Mouse (Mus musculus) limb, embryonic 15.5 days (tissue): ENCODE data around the gene Tle4. TPM values are rescaled to one million over a fixed set of nuclear protein-coding genes. Genes with fewer than 3 reads are reported as not detected.

Source experiments
- ATAC-seq: fragments of 200-750 bp; cut with Nextera tagmentation; 2 replicates; pipeline ENCODE4 v1.8.0; 2017; ENCODE audit warnings: low read depth, moderate TSS enrichment; ENCODE audit not compliant: insufficient number of reproducible peaks, low FRiP score, low TSS enrichment
- H3K27ac ChIP-seq: fragments of 300-500 bp; sonication (generic); 2 replicates; pipeline ENCODE4 v1.5.1; 2015; ENCODE audit warnings: moderate library complexity, mild to moderate bottlenecking, inconsistent platforms
- H3K27me3 ChIP-seq: fragments of 300-500 bp; sonication (generic); 2 replicates; pipeline ENCODE4 v1.6.1; 2015; ENCODE audit warnings: inconsistent platforms
- H3K36me3 ChIP-seq: fragments of 300-500 bp; sonication (generic); 2 replicates; pipeline ENCODE4 v1.6.1; 2015; ENCODE audit warnings: inconsistent platforms
- H3K4me1 ChIP-seq: fragments of 300-500 bp; sonication (generic); 2 replicates; pipeline ENCODE4 v1.6.1; 2015; ENCODE audit warnings: inconsistent platforms
- H3K4me2 ChIP-seq: fragments of 300-500 bp; sonication (generic); 2 replicates; pipeline ENCODE4 v1.6.1; 2015; ENCODE audit warnings: mild to moderate bottlenecking, inconsistent platforms
- H3K4me3 ChIP-seq: fragments of 300-500 bp; sonication (generic); 2 replicates; pipeline ENCODE4 v1.5.1; 2015; ENCODE audit warnings: mild to moderate bottlenecking, inconsistent platforms
- H3K9ac ChIP-seq: fragments of 300-500 bp; sonication (generic); 2 replicates; pipeline ENCODE4 v1.6.1; 2015; ENCODE audit warnings: inconsistent platforms
- H3K9me3 ChIP-seq: fragments of 300-500 bp; sonication (generic); 2 replicates; pipeline ENCODE4 v1.6.1; 2016; ENCODE audit warnings: inconsistent platforms
- WGBS: fragments of 180-500 bp; shearing (Covaris S2); methylation state at CpG from one replicate; pipeline ENCODE4 v1.1.7; 2015; 5-methylcytosine and 5-hydroxymethylcytosine counted together
- polyA plus RNA-seq: library from polyadenylated mRNA; unstranded; fragments of >200 nt; fragmentation: Nextera tagmentation; extraction: Ambion mirVana; gene quantifications from 2 replicates; pipeline ENCODE4 v1.2.1, GENCODE M21; 2015

Tle4 gene
- polyA plus RNA-seq, 1 experiment from 2014 or later: 14.6 TPM

- WGBS: 65% methylated on average over 2 of the region's 2 CpGs
- no peak for ATAC-seq
- no peaks in the 10 kb centered on the region for H3K4me1 ChIP-seq
These were observed 89.9 kb downstream of the Tle4 start for GRCm38 (mm10) chr19:14507911-14508310.

DNA sequence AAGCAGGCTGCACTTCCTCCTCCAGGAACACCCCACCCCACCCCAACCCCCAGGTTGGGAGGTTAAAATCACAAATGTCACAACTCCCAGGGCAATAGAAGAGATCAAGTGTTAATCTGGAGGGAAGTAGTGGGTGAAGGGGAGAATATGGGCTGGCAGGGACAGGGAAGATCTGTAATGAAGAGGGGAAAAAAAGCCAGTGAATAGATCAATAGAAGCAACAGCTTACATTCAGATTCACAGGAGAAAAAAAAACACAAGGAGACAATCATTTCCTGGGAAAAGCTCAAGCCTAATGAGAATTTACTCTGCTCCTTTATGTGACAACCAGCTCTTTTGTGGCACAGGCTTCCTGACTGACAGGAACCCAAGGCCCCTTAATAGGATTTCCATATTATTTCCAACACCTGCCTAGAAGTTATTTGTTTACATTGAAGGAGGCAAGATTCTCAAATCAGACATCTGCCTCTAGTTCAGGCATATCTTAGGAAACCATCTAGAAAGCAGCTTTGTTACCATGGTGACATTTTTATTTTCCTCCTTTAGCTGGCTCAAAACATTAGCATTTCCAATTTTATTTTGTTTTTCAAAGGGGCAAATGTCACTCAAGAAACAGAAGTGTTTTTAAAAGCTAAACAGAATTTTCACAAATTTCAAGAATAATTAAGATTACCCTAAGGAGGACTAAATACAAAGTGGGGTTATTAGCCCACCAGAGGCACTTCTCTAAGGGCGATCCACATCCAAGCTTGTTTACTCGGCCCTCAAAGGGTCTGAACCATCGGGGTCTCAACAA lies 90.8 kb downstream of the Tle4 start:
- no peaks in the 10 kb centered on the region for H3K36me3 ChIP-seq
- no peak overlapping the region for H3K9ac ChIP-seq
- WGBS: 67% methylated on average over 3 of the region's 3 CpGs
- H3K4me2 ChIP-seq: no peak overlapping the region
- H3K9me3 ChIP-seq: no peaks in the 10 kb centered on the region
- no peaks in the 10 kb centered on the region for H3K27me3 ChIP-seq
- no peak overlapping the region for H3K4me3 ChIP-seq
- no peak overlapping the region for H3K27ac ChIP-seq
- no peak for ATAC-seq
- H3K4me1 ChIP-seq: no peaks in the 10 kb centered on the region

More at GRCm38 (mm10) chr19:14507911-14508310, 89.9 kb downstream of the Tle4 start:
- Histone ChIP-seq H3K9me3 (no peaks in the 10 kb centered on the region), H3K9ac (no peak overlapping the region), H3K27ac (no peak overlapping the region), H3K27me3 (no peaks in the 10 kb centered on the region), H3K4me3 (no peak overlapping the region), H3K4me2 (no peak overlapping the region), H3K36me3 (no peaks in the 10 kb centered on the region)

GRCm38 (mm10) chr19:14505885-14506548 lies 91.8 kb downstream of the Tle4 start:
- Histone ChIP-seq H3K27ac (no peak overlapping the region), H3K4me2 (no peak overlapping the region), H3K27me3 (no peaks in the 10 kb centered on the region), H3K9me3 (no peaks in the 10 kb centered on the region), H3K4me3 (no peak overlapping the region), H3K4me1 (no peaks in the 10 kb centered on the region), H3K36me3 (no peaks in the 10 kb centered on the region), H3K9ac (no peak overlapping the region)
- no peak for ATAC-seq
- WGBS: 91% methylated on average over 2 of the region's 2 CpGs

DNA sequence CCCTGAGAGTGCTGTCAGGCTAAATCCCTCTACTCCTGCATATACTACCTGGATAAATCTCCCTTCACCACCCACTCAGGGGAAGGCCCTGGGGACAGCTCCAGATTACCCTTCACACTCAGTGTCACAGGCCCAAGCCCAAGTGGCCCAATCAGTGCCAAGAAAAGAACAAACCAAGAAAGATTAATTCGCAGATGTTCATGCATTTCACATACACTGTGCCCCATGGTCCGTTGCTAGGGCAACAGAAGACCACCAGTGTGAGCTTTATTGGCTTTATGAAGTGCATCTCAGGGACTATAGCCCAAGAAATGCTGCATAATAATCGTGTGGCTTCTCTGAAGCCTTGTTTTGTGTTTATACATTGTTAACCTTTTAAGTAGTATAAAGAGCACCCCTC lies 92.5 kb downstream of the Tle4 start:
- ATAC-seq: no peak
- Histone ChIP-seq H3K9ac (no peak overlapping the region), H3K36me3 (no peaks in the 10 kb centered on the region), H3K27me3 (no peaks in the 10 kb centered on the region), H3K4me1 (no peaks in the 10 kb centered on the region), H3K4me2 (no peak overlapping the region), H3K27ac (no peak overlapping the region), H3K9me3 (no peaks in the 10 kb centered on the region), H3K4me3 (no peak overlapping the region)
- 76% methylated on average over 3 of the region's 3 CpGs for WGBS

DNA sequence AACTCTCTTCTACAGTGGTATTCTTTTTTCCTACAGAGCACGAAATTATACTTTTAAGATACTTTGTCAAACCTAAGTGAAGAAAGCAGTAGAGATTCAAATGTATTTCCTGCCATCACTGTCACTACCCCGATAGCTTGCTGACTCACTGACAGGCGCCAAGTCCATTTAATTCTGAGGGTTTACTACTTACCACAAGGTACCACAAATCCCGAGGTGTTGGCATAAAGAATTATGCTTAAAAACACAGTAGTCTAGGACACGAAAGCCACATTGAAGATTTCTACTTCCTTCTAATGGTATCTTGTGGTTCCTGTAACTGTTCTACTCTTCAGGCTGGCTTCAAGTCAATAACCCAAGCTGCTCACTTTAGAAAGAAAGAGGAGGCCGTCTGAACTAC lies 94.0 kb downstream of the Tle4 start:
- H3K4me3 ChIP-seq: no peak overlapping the region
- no peaks in the 10 kb centered on the region for H3K9me3 ChIP-seq
- no peaks in the 10 kb centered on the region for H3K4me1 ChIP-seq
- H3K27me3 ChIP-seq: no peaks in the 10 kb centered on the region
- no peak for ATAC-seq
- WGBS: 82% methylated on average over 6 of the region's 6 CpGs
- H3K4me2 ChIP-seq: no peak overlapping the region
- no peaks in the 10 kb centered on the region for H3K36me3 ChIP-seq
- H3K27ac ChIP-seq: no peak overlapping the region
- H3K9ac ChIP-seq: no peak overlapping the region

DNA sequence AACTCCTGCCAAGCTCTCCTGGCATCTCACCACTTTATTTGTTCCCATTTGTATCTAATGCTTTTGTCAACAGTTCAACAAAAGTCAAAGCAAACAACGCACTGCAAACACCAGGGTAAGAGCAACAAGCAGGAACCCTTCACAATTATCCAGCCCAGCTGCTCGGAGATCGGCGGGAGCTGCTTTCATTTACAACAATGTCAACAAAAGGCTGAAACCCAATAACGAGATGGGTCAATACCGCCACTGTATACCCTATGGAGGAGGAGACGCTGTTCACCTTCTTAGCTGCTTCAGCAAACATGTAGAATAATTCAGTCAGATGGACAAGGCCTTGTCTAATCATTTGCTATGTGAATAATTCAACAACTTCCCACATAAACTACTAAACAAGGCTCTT lies 95.6 kb downstream of the Tle4 start:
- H3K4me3 ChIP-seq: no peak overlapping the region
- no peak overlapping the region for H3K4me2 ChIP-seq
- H3K27me3 ChIP-seq: no peaks in the 10 kb centered on the region
- no peaks in the 10 kb centered on the region for H3K9me3 ChIP-seq
- H3K27ac ChIP-seq: no peak overlapping the region
- no peaks in the 10 kb centered on the region for H3K4me1 ChIP-seq
- ATAC-seq: no peak
- no peak overlapping the region for H3K9ac ChIP-seq
- H3K36me3 ChIP-seq: no peaks in the 10 kb centered on the region
- 60% methylated on average over 7 of the region's 7 CpGs for WGBS

DNA sequence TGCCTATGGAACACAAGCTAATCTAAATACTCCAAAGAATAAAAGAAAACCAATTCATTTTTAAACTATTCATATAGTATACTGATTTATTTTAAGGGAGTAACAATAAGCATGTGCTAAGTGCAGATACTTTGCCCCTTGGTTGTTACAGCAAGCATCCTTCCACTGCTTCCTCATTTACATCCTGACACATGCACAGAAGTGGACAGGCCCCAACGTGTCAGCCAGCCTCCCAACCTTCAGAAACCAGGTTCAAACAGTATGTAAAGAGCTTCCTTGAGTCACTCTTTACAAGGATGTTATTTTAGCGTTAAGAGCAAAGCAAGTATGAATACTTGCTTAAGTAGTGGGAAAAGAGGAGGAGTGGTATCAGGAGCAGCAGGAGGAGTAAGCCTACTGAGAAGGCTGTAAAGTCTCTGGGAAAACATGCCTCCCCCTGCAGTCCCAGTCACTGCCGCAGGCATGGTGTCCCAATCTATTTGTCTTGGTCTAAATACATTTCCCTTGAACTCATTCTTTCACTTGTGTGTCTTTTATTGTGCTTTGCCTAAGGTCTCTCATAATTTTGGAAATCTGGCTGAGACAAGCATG lies 97.9 kb downstream of the Tle4 start:
- 13% methylated on average over 3 of the region's 3 CpGs for WGBS

GRCm38 (mm10) chr19:14493047-14493446 lies 104.8 kb downstream of the Tle4 start:
- no peaks in the 10 kb centered on the region for H3K4me1 ChIP-seq
- no peaks in the 10 kb centered on the region for H3K9me3 ChIP-seq
- WGBS: 91% methylated on average over 3 of the region's 3 CpGs
- H3K27me3 ChIP-seq: no peaks in the 10 kb centered on the region
- H3K4me3 ChIP-seq: no peak overlapping the region
- no peak for ATAC-seq
- H3K9ac ChIP-seq: no peak overlapping the region
- H3K27ac ChIP-seq: no peak overlapping the region
- H3K36me3 ChIP-seq: no peaks in the 10 kb centered on the region
- H3K4me2 ChIP-seq: no peak overlapping the region

More for the DNA sequence above, 97.9 kb downstream of the Tle4 start:
- Histone ChIP-seq H3K9me3 (no peaks in the 10 kb centered on the region), H3K36me3 (no peaks in the 10 kb centered on the region), H3K4me1 (no peaks in the 10 kb centered on the region), H3K9ac (no peak overlapping the region), H3K4me2 (no peak overlapping the region), H3K27ac (no peak overlapping the region), H3K27me3 (no peaks in the 10 kb centered on the region), H3K4me3 (no peak overlapping the region)
- ATAC-seq: no peak

GRCm38 (mm10) chr19:14487180-14487579 lies 110.7 kb downstream of the Tle4 start:
- H3K4me3 ChIP-seq: no peak overlapping the region
- H3K9me3 ChIP-seq: no peaks in the 10 kb centered on the region
- no peaks in the 10 kb centered on the region for H3K4me1 ChIP-seq
- H3K4me2 ChIP-seq: no peak overlapping the region
- no peak overlapping the region for H3K9ac ChIP-seq
- H3K27me3 ChIP-seq: no peaks in the 10 kb centered on the region
- no peak for ATAC-seq
- no peak overlapping the region for H3K27ac ChIP-seq
- WGBS: 85% methylated on average over 9 of the region's 9 CpGs
- H3K36me3 ChIP-seq: no peaks in the 10 kb centered on the region

DNA sequence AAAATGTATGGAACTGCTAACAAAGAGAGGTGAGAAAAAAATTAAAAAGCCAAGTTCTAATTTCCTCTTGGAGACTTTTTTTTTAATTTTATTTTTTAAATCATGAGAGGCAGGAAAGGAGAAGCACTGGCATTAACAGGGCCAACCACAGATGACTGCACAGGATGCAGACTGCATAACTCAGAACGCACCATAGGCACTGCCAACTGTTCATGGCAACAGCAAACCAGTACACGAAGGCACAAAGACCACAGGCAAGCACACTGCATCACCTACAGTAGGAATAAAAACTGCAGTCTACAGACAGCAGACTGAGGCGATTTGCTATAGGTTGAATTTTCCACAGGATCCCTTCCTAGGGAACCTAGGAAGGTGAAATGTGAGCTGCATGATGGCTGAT lies 112.7 kb downstream of the Tle4 start:
- no peak for ATAC-seq
- WGBS: 50% methylated on average over 3 of the region's 3 CpGs
- Histone ChIP-seq H3K9ac (no peak overlapping the region), H3K9me3 (no peaks in the 10 kb centered on the region), H3K4me2 (no peak overlapping the region), H3K27me3 (no peaks in the 10 kb centered on the region), H3K4me1 (no peaks in the 10 kb centered on the region), H3K36me3 (no peaks in the 10 kb centered on the region), H3K4me3 (no peak overlapping the region), H3K27ac (no peak overlapping the region)

DNA sequence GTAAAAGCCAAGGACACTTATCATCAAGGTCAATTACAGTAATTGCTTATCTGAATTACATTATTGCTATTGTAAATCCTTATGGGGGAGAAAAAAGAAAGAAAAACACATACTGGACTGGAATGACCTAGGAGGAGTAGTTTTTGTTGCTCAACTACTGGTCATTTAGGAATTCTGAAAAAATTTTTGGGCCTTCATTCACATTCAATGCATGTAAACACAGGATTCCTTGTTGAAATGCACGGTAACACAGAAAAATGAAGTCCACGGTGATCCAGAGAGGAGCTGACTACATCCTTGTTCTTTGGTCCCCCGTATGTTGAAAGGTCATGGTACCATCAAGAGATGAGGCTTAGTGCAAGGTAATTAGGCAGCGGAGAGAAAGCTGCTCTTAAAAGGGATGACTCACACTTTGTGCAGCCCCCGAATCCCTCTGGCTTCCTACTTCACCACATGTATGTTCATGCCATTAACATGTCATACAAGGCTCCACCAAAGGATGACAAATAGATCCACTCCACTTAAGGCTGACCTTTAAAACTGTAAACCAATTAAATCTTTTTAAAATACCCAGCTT lies 115.2 kb downstream of the Tle4 start:
- Histone ChIP-seq H3K36me3 (no peaks in the 10 kb centered on the region), H3K27me3 (no peaks in the 10 kb centered on the region), H3K4me3 (no peak overlapping the region), H3K4me1 (no peaks in the 10 kb centered on the region), H3K9ac (no peak overlapping the region), H3K4me2 (no peak overlapping the region), H3K27ac (no peak overlapping the region), H3K9me3 (no peaks in the 10 kb centered on the region)
- ATAC-seq: no peak
- WGBS: 61% methylated on average over 5 of the region's 5 CpGs
